Mouse (Mus musculus) hindbrain, postnatal 0 days (tissue): ENCODE data around the gene Epsti1. TPM values are rescaled to one million over a fixed set of nuclear protein-coding genes. Genes with fewer than 3 reads are reported as not detected.

Experiments used
- ATAC-seq: fragments of 200-750 bp; cut with Nextera tagmentation; 2 replicates; pipeline ENCODE4 v1.8.0; 2017; ENCODE audit warnings: mild to moderate bottlenecking, moderate TSS enrichment, moderate library complexity
- DNase-seq: peaks from one replicate; pipeline ENCODE4 v3.0.0-alpha.2; 2015; ENCODE audit warnings: low spot score
- H3K27ac ChIP-seq: fragments of 300-500 bp; sonication (generic); 2 replicates; pipeline ENCODE4 v1.5.1; 2014; ENCODE audit warnings: mild to moderate bottlenecking
- H3K27me3 ChIP-seq: fragments of 300-500 bp; sonication (generic); 2 replicates; pipeline ENCODE4 v1.6.1; 2014; ENCODE audit warnings: low read length, mixed read lengths; ENCODE audit not compliant: insufficient read depth
- H3K36me3 ChIP-seq: fragments of 300-500 bp; sonication (generic); 2 replicates; pipeline ENCODE4 v1.6.1; 2014; ENCODE audit warnings: low read length, mixed read lengths; ENCODE audit not compliant: insufficient read depth
- H3K4me1 ChIP-seq: fragments of 300-500 bp; sonication (generic); 2 replicates; pipeline ENCODE4 v1.6.1; 2014; ENCODE audit warnings: antibody characterized with exemption, low read length, mixed read lengths; ENCODE audit not compliant: insufficient read depth
- H3K4me2 ChIP-seq: fragments of 300-500 bp; sonication (generic); 2 replicates; pipeline ENCODE4 v1.6.1; 2014; ENCODE audit warnings: low read depth, mild to moderate bottlenecking, low read length, moderate library complexity, mixed read lengths
- H3K4me3 ChIP-seq: fragments of 300-500 bp; sonication (generic); 2 replicates; pipeline ENCODE4 v1.5.1; 2014; ENCODE audit warnings: low read length
- H3K9ac ChIP-seq: fragments of 300-500 bp; sonication (generic); replicated peaks from 2 replicates; pipeline ENCODE4 v1.6.1; 2014; ENCODE audit warnings: mild to moderate bottlenecking, low read length, moderate library complexity, mixed read lengths
- H3K9me3 ChIP-seq: fragments of 300-500 bp; sonication (generic); 2 replicates; pipeline ENCODE4 v1.6.1; 2016; ENCODE audit warnings: low read length, mixed read lengths
- CTCF ChIP-seq: IDR thresholded peaks from 2 replicates; pipeline ENCODE4 v1.5.1; 2016; ENCODE audit warnings: antibody characterized with exemption, control low read depth, low read depth
- WGBS: fragments of 180-500 bp; shearing (Covaris S2); extraction: QIAGEN DNeasy Blood & Tissue Kit; methylation state at CpG from one replicate; pipeline ENCODE4 v1.1.7; 2014; 5-methylcytosine and 5-hydroxymethylcytosine counted together
- polyA plus RNA-seq: library from polyadenylated mRNA; unstranded; fragments of >200 nt; fragmentation: Nextera tagmentation; extraction: Ambion mirVana; gene quantifications from 2 replicates; pipeline ENCODE4 v1.2.1, GENCODE M21; 2015
- total RNA-seq: library from RNA; depleted of rRNA; stranded (reverse); fragments of >200 nt; gene quantifications from 2 replicates; pipeline ENCODE4 v1.2.3, GENCODE M21; 2014

Gene Epsti1
- total and polyA plus RNA-seq, 2 experiments from 2014 or later, result 0.16 to 0.41 TPM

DNA sequence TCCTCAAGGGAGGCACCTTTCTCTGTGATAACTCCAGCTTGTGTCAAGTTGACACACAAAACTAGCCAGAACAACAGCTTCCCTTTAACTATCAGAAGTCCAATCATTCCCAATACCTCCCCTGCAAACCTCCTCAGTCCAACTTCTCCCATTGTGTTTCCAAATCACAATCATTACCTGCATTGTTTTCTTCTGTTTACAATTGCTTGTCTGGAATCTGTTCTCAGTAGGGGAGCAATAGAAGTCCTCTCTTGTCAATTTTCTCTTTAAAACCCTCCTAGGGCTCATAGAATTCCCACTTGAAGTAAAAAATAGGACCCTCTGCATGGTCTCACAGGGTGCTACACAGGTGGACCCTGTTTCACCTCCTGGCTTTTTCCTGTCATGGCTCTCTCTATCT lies 93.7 kb downstream of the Epsti1 start:
- Histone ChIP-seq H3K27ac (no peak overlapping the region), H3K27me3 (no peaks in the 10 kb centered on the region), H3K4me2 (no peak overlapping the region), H3K9ac (no peak overlapping the region), H3K4me1 (no peaks in the 10 kb centered on the region), H3K9me3 (no peaks in the 10 kb centered on the region), H3K4me3 (no peak overlapping the region), H3K36me3 (no peaks in the 10 kb centered on the region)
- ATAC-seq (no peak), DNase-seq (no peak)
- TF ChIP-seq CTCF, result no peak

DNA sequence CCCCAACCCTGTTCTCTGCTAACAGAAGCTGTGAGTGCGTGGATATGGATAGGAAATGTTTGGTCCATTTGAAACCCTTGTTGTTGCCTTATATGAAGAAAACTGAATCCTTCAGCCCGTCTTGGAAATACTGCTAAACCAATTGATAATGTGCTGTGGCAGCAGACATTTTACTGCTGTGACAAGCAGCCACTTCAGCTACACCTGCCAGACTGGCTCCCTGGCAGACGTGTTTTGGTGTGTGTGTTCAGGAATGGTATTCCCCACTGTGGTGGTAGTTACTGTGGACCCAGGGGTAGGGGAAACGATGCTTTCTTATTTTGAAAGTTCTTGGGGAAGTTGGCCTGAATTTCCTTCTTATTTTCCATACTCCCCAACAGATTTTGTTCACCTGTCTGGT lies 100.4 kb downstream of the Epsti1 start:
- Histone ChIP-seq H3K4me2 (no peak overlapping the region), H3K9ac (no peak overlapping the region), H3K27ac (no peak overlapping the region), H3K4me1 (no peaks in the 10 kb centered on the region), H3K4me3 (no peak overlapping the region), H3K36me3 (no peaks in the 10 kb centered on the region), H3K9me3 (no peaks in the 10 kb centered on the region), H3K27me3 (no peaks in the 10 kb centered on the region)
- TF ChIP-seq CTCF, result no peak
- WGBS, result 75% methylated on average over 4 of the region's 4 CpGs
- DNase-seq (no peak), ATAC-seq (no peak)

- Histone ChIP-seq H3K36me3 (no peaks in the 10 kb centered on the region), H3K27ac (no peak overlapping the region), H3K9me3 (no peaks in the 10 kb centered on the region), H3K9ac (no peak overlapping the region), H3K27me3 (no peaks in the 10 kb centered on the region), H3K4me1 (no peaks in the 10 kb centered on the region), H3K4me3 (no peak overlapping the region), H3K4me2 (no peak overlapping the region)
- peak; percentile 88 for DNase-seq
- peak; percentile 84 for ATAC-seq
- WGBS, result 6% methylated on average over 6 of the region's 6 CpGs
- peak; percentile 47 for TF ChIP-seq CTCF
Measured at GRCm38 (mm10) chr14:78008019-78008418, 104.0 kb downstream of the Epsti1 start.

DNA sequence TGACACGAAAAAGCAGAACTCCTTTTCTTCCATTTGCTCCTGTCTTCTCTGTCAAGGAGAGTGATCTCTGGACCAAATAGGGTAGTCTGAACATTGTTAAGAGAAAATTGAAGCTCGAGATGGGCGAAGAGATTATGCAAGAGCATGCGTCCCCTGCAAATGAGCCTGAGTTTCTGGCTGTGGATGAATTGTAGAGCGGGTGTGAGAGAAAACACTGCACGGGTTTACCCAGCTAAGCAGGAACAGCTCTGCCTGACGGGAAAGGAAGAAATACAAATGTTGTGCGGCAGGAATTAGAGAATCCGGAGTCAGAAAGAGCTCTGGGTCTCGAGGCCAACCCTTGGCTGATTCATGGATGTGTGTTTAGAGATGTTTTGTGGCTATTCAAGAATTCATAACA lies 107.8 kb downstream of the Epsti1 start:
- Histone ChIP-seq H3K4me2 (peak overlapping the region; percentile 7; the same call in 1 of the 2 replicates), H3K4me3 (no peak overlapping the region)
- no peak for TF ChIP-seq CTCF

DNA sequence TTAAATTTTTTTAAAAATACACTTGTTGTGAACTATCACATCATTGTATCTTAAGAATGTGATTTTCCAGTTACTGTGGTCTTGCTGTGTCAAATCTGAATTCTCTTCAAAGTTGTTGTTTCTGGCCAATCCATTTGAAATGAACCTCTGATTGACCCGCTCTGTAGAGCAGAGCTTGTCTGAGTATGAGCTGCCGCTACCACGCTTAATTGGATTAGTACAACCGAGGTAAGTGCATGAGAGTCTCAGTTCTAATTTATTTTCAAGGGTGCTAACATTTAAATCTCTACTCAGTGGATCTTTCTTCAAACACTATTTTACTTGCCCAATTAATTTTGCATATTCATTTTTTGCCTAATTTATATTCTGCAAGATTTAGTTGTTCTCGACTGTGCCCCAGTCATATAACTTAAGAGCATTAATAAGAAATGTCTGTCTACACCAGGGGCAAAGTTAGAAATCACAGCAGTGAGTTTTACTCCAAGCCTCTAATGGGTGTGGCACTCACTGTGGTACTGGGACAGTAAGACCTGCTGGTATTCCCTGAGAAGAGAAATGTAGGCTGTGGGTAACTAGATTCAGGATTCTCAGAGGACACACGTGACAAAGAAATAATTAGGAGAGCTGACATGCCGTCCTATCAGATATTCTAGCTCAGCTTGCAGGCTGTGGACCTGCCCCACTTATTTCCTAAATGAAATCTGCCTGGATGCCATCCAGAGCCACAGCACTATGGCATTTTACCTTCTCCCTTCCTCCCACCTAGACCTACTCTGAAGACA lies 111.7 kb downstream of the Epsti1 start:
- 54% methylated on average over 7 of the region's 7 CpGs for WGBS
- H3K36me3 ChIP-seq, result no peaks in the 10 kb centered on the region
- H3K4me3 ChIP-seq, result no peak overlapping the region
- DNase-seq (no peak), ATAC-seq (no peak)
- no peak overlapping the region for H3K4me2 ChIP-seq
- no peaks in the 10 kb centered on the region for H3K9me3 ChIP-seq
- peaks cover 6% of the 10 kb centered on the region; the same call in 1 of the 2 replicates for H3K4me1 ChIP-seq
- no peak overlapping the region for H3K27ac ChIP-seq
- no peak for TF ChIP-seq CTCF
- no peak overlapping the region for H3K9ac ChIP-seq
- no peaks in the 10 kb centered on the region for H3K27me3 ChIP-seq

More for the DNA sequence above, 107.8 kb downstream of the Epsti1 start:
- peak; percentile 23 for DNase-seq
- 59% methylated on average over 10 of the region's 10 CpGs for WGBS
- no peak for ATAC-seq
- no peaks in the 10 kb centered on the region for H3K4me1 ChIP-seq
- H3K9me3 ChIP-seq, result no peaks in the 10 kb centered on the region
- H3K27ac ChIP-seq, result no peak overlapping the region
- no peaks in the 10 kb centered on the region for H3K27me3 ChIP-seq
- H3K36me3 ChIP-seq, result no peaks in the 10 kb centered on the region
- H3K9ac ChIP-seq, result no peak overlapping the region

DNA sequence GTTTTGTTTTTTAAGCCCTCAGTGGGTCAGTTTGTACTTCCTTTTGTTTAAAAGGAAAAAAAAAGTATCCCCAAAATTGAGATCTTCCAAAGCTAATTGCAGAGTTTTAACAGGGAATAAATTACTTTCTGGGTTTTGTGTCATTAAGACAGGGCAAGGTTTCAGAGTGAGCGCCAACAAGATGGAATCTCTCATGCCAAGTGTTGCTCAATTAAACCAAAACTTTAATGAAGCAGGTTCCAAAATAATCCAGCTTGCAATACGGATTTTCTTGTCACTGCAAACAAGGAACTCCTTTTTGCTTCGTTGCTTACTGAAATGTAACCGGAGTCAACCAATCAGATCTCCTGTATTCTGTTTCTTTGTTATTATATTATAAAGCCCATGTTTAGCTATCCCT lies 112.4 kb downstream of the Epsti1 start:
- peaks cover 6% of the 10 kb centered on the region; the same call in 1 of the 2 replicates for H3K4me1 ChIP-seq
- no peak overlapping the region for H3K4me2 ChIP-seq
- no peaks in the 10 kb centered on the region for H3K36me3 ChIP-seq
- WGBS, result 60% methylated on average over 4 of the region's 4 CpGs
- no peak overlapping the region for H3K4me3 ChIP-seq
- no peak overlapping the region for H3K27ac ChIP-seq
- ATAC-seq (no peak), DNase-seq (no peak)
- H3K27me3 ChIP-seq, result no peaks in the 10 kb centered on the region
- no peak overlapping the region for H3K9ac ChIP-seq
- TF ChIP-seq CTCF, result no peak
- no peaks in the 10 kb centered on the region for H3K9me3 ChIP-seq

GRCm38 (mm10) chr14:78019935-78020334 lies 115.9 kb downstream of the Epsti1 start:
- peaks cover 6% of the 10 kb centered on the region; the same call in 1 of the 2 replicates for H3K4me1 ChIP-seq
- WGBS, result 21% methylated on average over 8 of the region's 8 CpGs
- no peak for ATAC-seq

More at GRCm38 (mm10) chr14:78019935-78020334, 115.9 kb downstream of the Epsti1 start:
- Histone ChIP-seq H3K27me3 (no peaks in the 10 kb centered on the region), H3K4me3 (no peak overlapping the region), H3K9ac (no peak overlapping the region), H3K27ac (no peak overlapping the region), H3K4me2 (no peak overlapping the region), H3K9me3 (no peaks in the 10 kb centered on the region), H3K36me3 (no peaks in the 10 kb centered on the region)
- no peak for TF ChIP-seq CTCF
- peak; percentile 52 for DNase-seq
